Mouse (Mus musculus): ENCODE results near the gene Cdnf. TPM values are rescaled to one million over a fixed set of nuclear protein-coding genes. Genes with fewer than 3 reads are reported as not detected.

Gene Cdnf
- polyA plus RNA-seq, 1 experiment from 2014 or later: 0.12 TPM

DNA sequence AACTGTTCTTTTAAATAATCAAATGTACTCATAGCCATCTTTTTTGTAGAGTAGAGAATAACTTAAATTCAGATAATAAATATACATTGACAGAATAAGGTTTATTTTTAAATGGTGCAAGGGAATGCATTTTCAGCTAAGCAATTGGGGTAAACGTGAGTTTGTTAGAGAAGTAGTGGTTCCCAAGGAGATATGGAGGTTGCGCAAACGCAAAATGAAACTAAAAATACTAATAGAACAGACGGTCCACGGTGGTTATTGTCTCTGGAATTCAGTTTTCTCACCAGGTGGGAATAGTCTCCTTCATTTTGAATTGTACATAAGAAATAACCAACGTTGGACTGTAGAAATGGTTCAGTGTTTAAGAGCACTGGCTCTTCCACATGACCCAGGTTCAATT lies 13.5 kb downstream of the Cdnf start:
- no peak for ATAC-seq (replicated peaks; ENCODE audit: low FRiP score)
- Histone ChIP-seq H3K4me2 (no peak overlapping the region), H3K4me3 (replicated peaks) (no peak overlapping the region), H3K9me3 (replicated peaks) (no peaks in the 10 kb centered on the region), H3K27ac (no peak overlapping the region), H3K36me3 (no peaks in the 10 kb centered on the region), H3K4me1 (no peaks in the 10 kb centered on the region), H3K27me3 (no peaks in the 10 kb centered on the region), H3K9ac (no peak overlapping the region)
- WGBS: 83% methylated on average over 6 of the region's 6 CpGs

- ATAC-seq (replicated peaks; ENCODE audit: low FRiP score): no peak
Measured at GRCm38 (mm10) chr2:3541307-3542079, 28.7 kb downstream of the Cdnf start.

GRCm38 (mm10) chr2:3546055-3546454 lies 33.2 kb downstream of the Cdnf start:
- H3K9ac ChIP-seq: no peak overlapping the region
- 0 out of 2 replicates have a peak, but pooled peaks cover 3% of the 10 kb centered on the region for H3K9me3 ChIP-seq (replicated peaks)
- 0 out of 2 replicates have a peak, but pooled peaks cover 5% of the 10 kb centered on the region for H3K27me3 ChIP-seq
- H3K27ac ChIP-seq: no peak overlapping the region
- H3K4me1 ChIP-seq: no peaks in the 10 kb centered on the region
- no peak overlapping the region for H3K4me2 ChIP-seq
- WGBS: 75% methylated on average over 2 of the region's 2 CpGs
- H3K4me3 ChIP-seq (replicated peaks): no peak overlapping the region
- no peak for ATAC-seq (replicated peaks; ENCODE audit: low FRiP score)
- no peaks in the 10 kb centered on the region for H3K36me3 ChIP-seq

More at GRCm38 (mm10) chr2:3541307-3542079, 28.7 kb downstream of the Cdnf start:
- Histone ChIP-seq H3K4me1 (no peaks in the 10 kb centered on the region), H3K4me3 (replicated peaks) (no peak overlapping the region), H3K4me2 (no peak overlapping the region), H3K9ac (no peak overlapping the region), H3K36me3 (no peaks in the 10 kb centered on the region), H3K27me3 (0 out of 2 replicates have a peak, but pooled peaks cover 5% of the 10 kb centered on the region), H3K27ac (no peak overlapping the region), H3K9me3 (replicated peaks) (no peaks in the 10 kb centered on the region)
- 67% methylated on average over 9 of the region's 9 CpGs for whole genome bisulfite sequencing

- no peaks in the 10 kb centered on the region for H3K4me1 ChIP-seq
- 5% methylated on average over 4 of the region's 4 CpGs for WGBS
- H3K9me3 ChIP-seq (replicated peaks): 0 out of 2 replicates have a peak, but pooled peaks cover 5% of the 10 kb centered on the region
- H3K4me2 ChIP-seq: no peak overlapping the region
- 0 out of 2 replicates have a peak, but pooled peaks cover 5% of the 10 kb centered on the region for H3K27me3 ChIP-seq
- no peak overlapping the region for H3K4me3 ChIP-seq (replicated peaks)
- H3K36me3 ChIP-seq: no peaks in the 10 kb centered on the region
- no peak overlapping the region for H3K9ac ChIP-seq
- ATAC-seq (replicated peaks; ENCODE audit: low FRiP score): 0 out of 2 replicates have a peak, but pooled peaks have one; percentile 36
- no peak overlapping the region for H3K27ac ChIP-seq
Measured at GRCm38 (mm10) chr2:3546588-3546987, 33.8 kb downstream of the Cdnf start.

- no peak within 1 kb of the TSS for H3K9ac ChIP-seq
- WGBS: 55% methylated on average over 12 of the region's 12 CpGs
- H3K4me2 ChIP-seq: no peak within 1 kb of the TSS
- no peaks in the 10 kb centered on the region for H3K27me3 ChIP-seq
- no peaks in the 10 kb centered on the region for H3K9me3 ChIP-seq (replicated peaks)
- peak within 1 kb of the TSS; percentile 14; the same call in 1 of the 2 replicates for H3K27ac ChIP-seq
- no peak for ATAC-seq (replicated peaks; ENCODE audit: low FRiP score)
- H3K36me3 ChIP-seq: no peaks in the 10 kb centered on the region
- peaks cover 5% of the 10 kb centered on the region; the same call in 1 of the 2 replicates for H3K4me1 ChIP-seq
- H3K4me3 ChIP-seq (replicated peaks): no peak within 1 kb of the TSS
Measured at GRCm38 (mm10) chr2:3570186-3570585, 57.4 kb downstream of the Cdnf start, which contains the start of gene Fam107b. Gene Fam107b, plus strand, starts transcription at chr2:3570488.

DNA sequence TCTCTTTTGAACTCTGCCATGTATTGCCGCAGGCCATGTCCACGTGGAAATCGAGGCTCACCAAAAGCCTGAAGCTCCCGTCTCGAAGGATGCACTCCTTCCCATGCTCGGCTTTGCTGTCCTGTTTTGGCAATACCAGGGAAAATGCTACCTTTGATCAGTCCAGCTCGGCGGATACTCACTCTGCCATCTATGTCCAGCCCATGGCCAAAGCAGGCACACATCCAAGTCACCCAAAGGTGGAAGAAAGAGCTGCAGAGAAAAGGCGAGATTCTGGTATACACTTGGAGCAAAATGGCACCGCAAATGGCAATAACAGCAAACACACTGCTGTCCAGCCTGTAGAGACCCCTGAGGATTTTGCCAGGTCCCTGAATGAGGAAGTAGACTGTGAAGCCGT lies 57.8 kb downstream of the Cdnf start:
- H3K4me1 ChIP-seq: peaks cover 5% of the 10 kb centered on the region; the same call in 1 of the 2 replicates
- H3K9ac ChIP-seq: no peak overlapping the region
- peak overlapping the region; percentile 14; the same call in 1 of the 2 replicates for H3K27ac ChIP-seq
- 77% methylated on average over 11 of the region's 11 CpGs for WGBS
- H3K36me3 ChIP-seq: no peaks in the 10 kb centered on the region
- H3K4me3 ChIP-seq (replicated peaks): no peak overlapping the region
- ATAC-seq (replicated peaks; ENCODE audit: low FRiP score): no peak
- no peak overlapping the region for H3K4me2 ChIP-seq
- H3K9me3 ChIP-seq (replicated peaks): no peaks in the 10 kb centered on the region
- no peaks in the 10 kb centered on the region for H3K27me3 ChIP-seq

- H3K27ac ChIP-seq: no peak overlapping the region
Measured at GRCm38 (mm10) chr2:3573883-3574282, 61.1 kb downstream of the Cdnf start.

GRCm38 (mm10) chr2:3575140-3575539 lies 62.3 kb downstream of the Cdnf start:
- Histone ChIP-seq H3K9ac (no peak overlapping the region), H3K4me3 (replicated peaks) (no peak overlapping the region), H3K4me2 (no peak overlapping the region), H3K27ac (no peak overlapping the region), H3K27me3 (no peaks in the 10 kb centered on the region), H3K36me3 (no peaks in the 10 kb centered on the region), H3K4me1 (peaks cover 19% of the 10 kb centered on the region), H3K9me3 (replicated peaks) (no peaks in the 10 kb centered on the region)
- whole genome bisulfite sequencing: 83% methylated on average over 1 of the region's 1 CpGs
- ATAC-seq (replicated peaks; ENCODE audit: low FRiP score): no peak

More at GRCm38 (mm10) chr2:3573883-3574282, 61.1 kb downstream of the Cdnf start:
- Histone ChIP-seq H3K36me3 (no peaks in the 10 kb centered on the region), H3K4me2 (no peak overlapping the region), H3K4me3 (replicated peaks) (no peak overlapping the region), H3K4me1 (peaks cover 16% of the 10 kb centered on the region), H3K9ac (no peak overlapping the region), H3K27me3 (no peaks in the 10 kb centered on the region), H3K9me3 (replicated peaks) (no peaks in the 10 kb centered on the region)
- ATAC-seq (replicated peaks; ENCODE audit: low FRiP score): no peak
- WGBS: 69% methylated on average over 7 of the region's 7 CpGs

Other genes with a start within 250 kb of the Cdnf start
- gene Nmt2, start 228.8 kb upstream of the Cdnf start, polyA plus RNA-seq (2015; fragmentation: Nextera tagmentation; extraction: Ambion mirVana): 44.6 and 45.8 TPM in 2 replicates
- gene Rpp38, start 180.4 kb upstream of the Cdnf start, polyA plus RNA-seq (2015; fragmentation: Nextera tagmentation; extraction: Ambion mirVana): 19.9 and 20.3 TPM in 2 replicates
- 0.65 and 1.0 TPM in 2 replicates for gene Acbd7, start 176.9 kb upstream of the Cdnf start, polyA plus RNA-seq (2015; fragmentation: Nextera tagmentation; extraction: Ambion mirVana)
- not detected in 2 replicates for gene Olah, start 115.8 kb upstream of the Cdnf start, polyA plus RNA-seq (2015; fragmentation: Nextera tagmentation; extraction: Ambion mirVana)
- gene Meig1, start 90.4 kb upstream of the Cdnf start, polyA plus RNA-seq (2015; fragmentation: Nextera tagmentation; extraction: Ambion mirVana): not detected in 2 replicates
- gene Dclre1c, start 88.9 kb upstream of the Cdnf start, polyA plus RNA-seq (2015; fragmentation: Nextera tagmentation; extraction: Ambion mirVana): 6.5 and 6.9 TPM in 2 replicates
- 18.5 and 21.5 TPM in 2 replicates for gene Suv39h2, start 38.0 kb upstream of the Cdnf start, polyA plus RNA-seq (2015; fragmentation: Nextera tagmentation; extraction: Ambion mirVana)
- 5.8 TPM in 2 replicates for gene Gm45902, start 240 bp upstream of the Cdnf start, polyA plus RNA-seq (2015; fragmentation: Nextera tagmentation; extraction: Ambion mirVana)
- 116 and 118 TPM in 2 replicates for gene Hspa14, start 216 bp upstream of the Cdnf start, polyA plus RNA-seq (2015; fragmentation: Nextera tagmentation; extraction: Ambion mirVana)
- gene Fam107b, start 57.5 kb downstream of the Cdnf start, polyA plus RNA-seq (2015; fragmentation: Nextera tagmentation; extraction: Ambion mirVana): 58.7 and 59.9 TPM in 2 replicates

All from kidney, embryonic 15.5 days (tissue).